Mouse (Mus musculus): ENCODE data around the gene Anapc4.

GRCm38 (mm10) chr5:52871461-52871860, 37.6 kb downstream of the Anapc4 start:
- TF ChIP-seq CTCF (IDR thresholded peaks at IDR 0.05; ENCODE audit: borderline replicate concordance, extremely low read depth, insufficient read depth, insufficient read length) (no peak), POLR2A (IDR thresholded peaks at IDR 0.05; ENCODE audit: borderline replicate concordance, extremely low read depth, insufficient read depth, insufficient read length, poor library complexity, severe bottlenecking) (no peak)

Measured in brain, embryonic 14.5 days (tissue).